Mouse (Mus musculus) MEL (cell line): ENCODE data around the gene Sap25. TPM values are rescaled to one million over a fixed set of nuclear protein-coding genes. Genes with fewer than 3 reads are reported as not detected.

Experiments used
- DNase-seq: peaks from one replicate; pipeline ENCODE4 v3.0.0; 2011; ENCODE audit warnings: low read depth, low spot score
- H3K27ac ChIP-seq: 2 replicates; pipeline ENCODE4 v1.5.1; 2012; ENCODE audit warnings: low read depth, mild to moderate bottlenecking, control low read depth, low read length, moderate library complexity; ENCODE audit not compliant: control insufficient read depth
- H3K27me3 ChIP-seq, 2 experiments: fragments of 150-350 bp in 1 of 2; sonication (generic) in 1 of 2; 2 replicates each; pipeline ENCODE4 v1.6.1; 2012; ENCODE audit warnings: low read length in 2 of 2, mild to moderate bottlenecking in 2 of 2, improper control_type of control experiment in 1 of 2, moderate library complexity in 1 of 2; ENCODE audit not compliant: insufficient read depth in 2 of 2, control insufficient read depth in 1 of 2
- H3K36me3 ChIP-seq, 2 experiments: 2 replicates each; pipeline ENCODE4 v1.6.1; 2012 to 2014; ENCODE audit warnings: low read length in 2 of 2, improper control_type of control experiment in 1 of 2, inconsistent platforms in 1 of 2, mild to moderate bottlenecking in 1 of 2; ENCODE audit not compliant: insufficient read depth in 2 of 2, control insufficient read depth in 1 of 2
- H3K4me1 ChIP-seq, 2 experiments: fragments of 150-350 bp in 1 of 2; sonication (generic) in 1 of 2; 2 replicates each; pipeline ENCODE4 v1.6.1; 2012; ENCODE audit warnings: low read length in 2 of 2, improper control_type of control experiment in 1 of 2, mild to moderate bottlenecking in 1 of 2; ENCODE audit not compliant: insufficient read depth in 2 of 2, control insufficient read depth in 1 of 2
- H3K4me3 ChIP-seq, 2 experiments: fragments of 150-350 bp in 1 of 2; sonication (generic) in 1 of 2; 2 replicates each; pipeline ENCODE4 v1.5.1; 2012; ENCODE audit warnings: low read depth in 2 of 2, low read length in 2 of 2, mild to moderate bottlenecking in 2 of 2, moderate library complexity in 2 of 2, control low read depth in 1 of 2, improper control_type of control experiment in 1 of 2; ENCODE audit not compliant: control insufficient read depth in 1 of 2, insufficient read depth in 1 of 2
- H3K79me2 ChIP-seq: 2 replicates; pipeline ENCODE4 v1.6.1; 2012; ENCODE audit warnings: mild to moderate bottlenecking, low read length, moderate library complexity; ENCODE audit not compliant: control insufficient read depth, poor library complexity, insufficient read depth
- H3K9ac ChIP-seq: 2 replicates; pipeline ENCODE4 v1.6.1; 2012; ENCODE audit warnings: low read depth, mild to moderate bottlenecking, control low read depth, low read length, moderate library complexity; ENCODE audit not compliant: control insufficient read depth, poor library complexity, severe bottlenecking
- H3K9me3 ChIP-seq: fragments of 150-350 bp; sonication (generic); replicated peaks from 2 replicates; pipeline ENCODE4 v1.6.1; 2012; ENCODE audit warnings: mild to moderate bottlenecking, low read length, improper control_type of control experiment, moderate library complexity; ENCODE audit not compliant: insufficient read depth
- BHLHE40 ChIP-seq: IDR thresholded peaks from 2 replicates; pipeline ENCODE4 v1.6.1; 2012; ENCODE audit warnings: low read depth, mild to moderate bottlenecking, inconsistent platforms, low read length, improper control_type of control experiment, borderline replicate concordance
- CHD1 ChIP-seq: IDR thresholded peaks from 2 replicates; pipeline ENCODE4 v1.6.1; 2012; ENCODE audit warnings: low read depth, mild to moderate bottlenecking, inconsistent platforms, low read length, improper control_type of control experiment
- CHD2 ChIP-seq: IDR thresholded peaks from 2 replicates; pipeline ENCODE4 v1.6.1; 2011; ENCODE audit warnings: low read length, improper control_type of control experiment
- E2F4 ChIP-seq: IDR thresholded peaks from 2 replicates; pipeline ENCODE4 v1.6.1; 2011; ENCODE audit warnings: low read depth, low read length, improper control_type of control experiment, borderline replicate concordance
- EP300 ChIP-seq, 2 experiments: IDR thresholded peaks; 2 replicates each; pipeline ENCODE4 v1.6.1; 2011; ENCODE audit warnings: improper control_type of control experiment in 2 of 2, low read length in 2 of 2, low read depth in 1 of 2, mild to moderate bottlenecking in 1 of 2
- GABPA ChIP-seq: IDR thresholded peaks from 2 replicates; pipeline ENCODE4 v1.6.1; 2012; ENCODE audit warnings: low read depth, mild to moderate bottlenecking, inconsistent platforms, low read length, improper control_type of control experiment, moderate library complexity
- GATA1 ChIP-seq: IDR thresholded peaks from 2 replicates; pipeline ENCODE4 v1.6.1; 2011; ENCODE audit warnings: low read depth, low read length, improper control_type of control experiment
- HCFC1 ChIP-seq: IDR thresholded peaks from 2 replicates; pipeline ENCODE4 v1.6.1; 2012; ENCODE audit warnings: low read depth, mild to moderate bottlenecking, inconsistent platforms, low read length, improper control_type of control experiment, moderate library complexity
- JUND ChIP-seq: IDR thresholded peaks from 2 replicates; pipeline ENCODE4 v1.6.1; 2011; ENCODE audit warnings: low read depth, mild to moderate bottlenecking, improper control_type of control experiment, low read length
- KAT2A ChIP-seq: conservative IDR thresholded peaks from 2 replicates; pipeline ENCODE4 v1.6.1; 2012; ENCODE audit warnings: low read depth, low read length, improper control_type of control experiment, inconsistent platforms
- MAX ChIP-seq: IDR thresholded peaks from 2 replicates; pipeline ENCODE4 v1.6.1; 2011; ENCODE audit warnings: low read length, improper control_type of control experiment
- MAZ ChIP-seq: IDR thresholded peaks from 2 replicates; pipeline ENCODE4 v1.6.1; 2012; ENCODE audit warnings: low read depth, mild to moderate bottlenecking, inconsistent platforms, low read length, improper control_type of control experiment
- MEF2A ChIP-seq: IDR thresholded peaks from 2 replicates; pipeline ENCODE4 v1.6.1; 2014; ENCODE audit warnings: low read depth, mild to moderate bottlenecking, inconsistent platforms, low read length, improper control_type of control experiment; ENCODE audit not compliant: poor library complexity, insufficient replicate concordance, severe bottlenecking; ENCODE audit errors: extremely low read depth
- MXI1 ChIP-seq: IDR thresholded peaks from 2 replicates; pipeline ENCODE4 v1.6.1; 2011; ENCODE audit warnings: mild to moderate bottlenecking, low read depth, low read length, improper control_type of control experiment
- MYC ChIP-seq: IDR thresholded peaks from 2 replicates; pipeline ENCODE4 v1.6.1; 2011; ENCODE audit warnings: low read depth, mild to moderate bottlenecking, low read length, improper control_type of control experiment, moderate library complexity
- NELFE ChIP-seq: IDR thresholded peaks from 2 replicates; pipeline ENCODE4 v1.6.1; 2011; ENCODE audit warnings: low read depth, low read length, improper control_type of control experiment
- NRF1 ChIP-seq: IDR thresholded peaks from 2 replicates; pipeline ENCODE4 v1.6.1; 2014; ENCODE audit warnings: low read depth, mild to moderate bottlenecking, inconsistent platforms, low read length, improper control_type of control experiment, moderate library complexity; ENCODE audit not compliant: poor library complexity, insufficient read depth, severe bottlenecking
- POLR2A ChIP-seq, 2 experiments: IDR thresholded peaks; 2 replicates each; pipeline ENCODE4 v1.6.1; 2011 to 2012; ENCODE audit warnings: low read length in 2 of 2, mild to moderate bottlenecking in 2 of 2, control low read depth in 1 of 2, improper control_type of control experiment in 1 of 2, low read depth in 1 of 2, moderate library complexity in 1 of 2; ENCODE audit not compliant: control insufficient read depth in 1 of 2, insufficient read depth in 1 of 2, poor library complexity in 1 of 2
- POLR2AphosphoS2 ChIP-seq: IDR thresholded peaks from 2 replicates; pipeline ENCODE4 v1.6.1; 2011; ENCODE audit warnings: low read length, improper control_type of control experiment
- POLR2AphosphoS5 ChIP-seq: IDR thresholded peaks from 2 replicates; pipeline ENCODE4 v1.6.1; 2012; ENCODE audit warnings: low read depth, borderline replicate concordance, mild to moderate bottlenecking, inconsistent platforms, low read length, moderate library complexity, mixed read lengths
- RAD21 ChIP-seq: IDR thresholded peaks from 2 replicates; pipeline ENCODE4 v1.6.1; 2011; ENCODE audit warnings: mild to moderate bottlenecking, low read depth, low read length, improper control_type of control experiment
- RCOR1 ChIP-seq: IDR thresholded peaks from 2 replicates; pipeline ENCODE4 v1.6.1; 2012; ENCODE audit warnings: low read depth, mild to moderate bottlenecking, inconsistent platforms, low read length, improper control_type of control experiment
- SIN3A ChIP-seq: IDR thresholded peaks from 2 replicates; pipeline ENCODE4 v1.6.1; 2012; ENCODE audit warnings: low read length, improper control_type of control experiment, inconsistent platforms
- TAL1 ChIP-seq: IDR thresholded peaks from 2 replicates; pipeline ENCODE4 v1.6.1; 2012; ENCODE audit warnings: mild to moderate bottlenecking, inconsistent platforms, low read length, moderate library complexity, mixed read lengths
- TBP ChIP-seq: IDR thresholded peaks from 2 replicates; pipeline ENCODE4 v1.8.0; 2011; ENCODE audit warnings: low read depth, low read length, improper control_type of control experiment
- TCF12 ChIP-seq: IDR thresholded peaks from 2 replicates; pipeline ENCODE4 v1.6.1; 2014; ENCODE audit warnings: low read depth, mild to moderate bottlenecking, inconsistent platforms, low read length, improper control_type of control experiment, moderate library complexity
- UBTF ChIP-seq: IDR thresholded peaks from 2 replicates; pipeline ENCODE4 v1.6.1; 2012; ENCODE audit warnings: low read depth, mild to moderate bottlenecking, inconsistent platforms, low read length, improper control_type of control experiment, moderate library complexity, borderline replicate concordance; ENCODE audit not compliant: insufficient read depth
- USF1 ChIP-seq: IDR thresholded peaks from 2 replicates; pipeline ENCODE4 v1.6.1; 2014; ENCODE audit warnings: low read depth, mild to moderate bottlenecking, inconsistent platforms, low read length, improper control_type of control experiment, moderate library complexity
- USF2 ChIP-seq, 2 experiments: IDR thresholded peaks; 2 replicates each; pipeline ENCODE4 v1.6.1; 2011 to 2012; ENCODE audit warnings: improper control_type of control experiment in 2 of 2, low read length in 2 of 2, borderline replicate concordance in 1 of 2, inconsistent platforms in 1 of 2, low read depth in 1 of 2, mild to moderate bottlenecking in 1 of 2; ENCODE audit not compliant: insufficient read depth in 1 of 2
- ZKSCAN1 ChIP-seq: IDR thresholded peaks from 2 replicates; pipeline ENCODE4 v1.6.1; 2012; ENCODE audit warnings: low read depth, mild to moderate bottlenecking, inconsistent platforms, low read length, improper control_type of control experiment, moderate library complexity
- ZNF384 ChIP-seq: IDR thresholded peaks from 2 replicates; pipeline ENCODE4 v1.6.1; 2012; ENCODE audit warnings: low read depth, mild to moderate bottlenecking, inconsistent platforms, low read length, improper control_type of control experiment
- polyA plus RNA-seq, 2 experiments: library from polyadenylated mRNA; stranded (reverse) in 1 of 2; unstranded in 1 of 2; fragments of >175 nt in 1 of 2; fragments of >200 nt in 1 of 2; gene quantifications; 2 replicates each; pipeline versions ENCODE4 v1.2.1 to v1.2.4; 2012; ENCODE audit warnings: low replicate concordance in 2 of 2, low read depth in 1 of 2; ENCODE audit not compliant: insufficient read length in 2 of 2, insufficient read depth in 1 of 2, missing spikeins in 1 of 2
- total RNA-seq: library from RNA; depleted of rRNA; stranded (reverse); fragments of 300-350 nt; gene quantifications from 2 replicates; pipeline ENCODE4 v1.2.3, GENCODE M21; 2012

Gene Sap25
- total and polyA plus RNA-seq, 3 experiments = 1.9 to 22.7 TPM; not detected in 1

- TF ChIP-seq MXI1 (no peak), GABPA (no peak), MAX (no peak), MEF2A (no peak), NRF1 (no peak), ZNF384 (peak; percentile 66), TAL1 (no peak), POLR2AphosphoS2 (no peak), EP300 (IDR thresholded peaks at IDR 0.05; ENCODE audit: low read depth in 1 of 2, low read length in 2 of 2) (peak; percentile 22 to 24; a peak in 2 of 4 replicates), CHD2 (no peak), USF1 (no peak), HCFC1 (no peak), RAD21 (no peak), UBTF (no peak), TCF12 (no peak), USF2 (IDR thresholded peaks at IDR 0.05; ENCODE audit: borderline replicate concordance in 1 of 2, insufficient read depth in 1 of 2, low read depth in 1 of 2, low read length in 2 of 2) (no peak), MAZ (no peak), RCOR1 (no peak), TBP (no peak), POLR2A (IDR thresholded peaks at IDR 0.05; ENCODE audit: control insufficient read depth in 1 of 2, insufficient read depth in 1 of 2, low read depth in 1 of 2, low read length in 2 of 2, poor library complexity in 1 of 2) (no peak), BHLHE40 (no peak), KAT2A (no peak), CHD1 (no peak), NELFE (no peak), MYC (no peak)
Measured at GRCm38 (mm10) chr5:137623937-137624530, 17.1 kb upstream of the Sap25 start (continued).

DNA sequence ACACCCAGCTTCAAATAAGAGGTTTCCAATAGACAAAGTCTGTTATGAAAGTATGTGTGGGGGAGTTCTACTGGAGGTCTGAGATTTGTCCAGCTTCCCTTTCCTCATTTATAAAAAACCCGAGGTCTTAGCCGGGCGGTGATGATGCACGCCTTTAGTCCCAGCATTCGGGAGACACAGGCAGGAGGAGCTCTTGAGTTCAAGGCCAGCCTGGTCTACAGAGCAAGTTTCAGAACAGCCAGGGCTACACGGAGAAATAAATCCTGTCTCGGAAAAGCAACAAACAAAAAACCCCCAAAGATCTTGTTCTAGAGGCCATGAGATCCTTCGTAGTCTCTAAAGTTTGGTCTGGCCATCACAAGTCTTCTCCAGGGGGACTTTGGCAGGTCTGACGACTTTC is 13.1 kb upstream of the Sap25 start:
- Histone ChIP-seq H3K36me3 (peaks cover 0 to 36% of the 10 kb centered on the region in 2 experiments; a peak in 2 of 4 replicates), H3K9me3 (no peaks in the 10 kb centered on the region), H3K27ac (peak overlapping the region; percentile 71), H3K9ac (peak overlapping the region; percentile 83), H3K4me1 (peaks cover 6 to 42% of the 10 kb centered on the region in 2 experiments), H3K4me3 (peak overlapping the region; percentile 57 to 90), H3K79me2 (peaks cover 28% of the 10 kb centered on the region), H3K27me3 (no peaks in the 10 kb centered on the region)
- TF ChIP-seq MAX (peak; percentile 28; the same call in 1 of the 2 replicates), RAD21 (no peak), GABPA (no peak), TBP (no peak), NELFE (no peak), E2F4 (no peak), POLR2AphosphoS2 (no peak), POLR2AphosphoS5 (no peak), CHD2 (no peak), JUND (no peak), SIN3A (no peak), ZNF384 (no peak), KAT2A (no peak), USF2 (IDR thresholded peaks at IDR 0.05; ENCODE audit: borderline replicate concordance in 1 of 2, insufficient read depth in 1 of 2, low read depth in 1 of 2, low read length in 2 of 2) (no peak), GATA1 (no peak), BHLHE40 (no peak), TCF12 (no peak), ZKSCAN1 (no peak), POLR2A (IDR thresholded peaks at IDR 0.05; ENCODE audit: control insufficient read depth in 1 of 2, insufficient read depth in 1 of 2, low read depth in 1 of 2, low read length in 2 of 2, poor library complexity in 1 of 2) (no peak), CHD1 (no peak), MXI1 (peak; percentile 43; the same call in 1 of the 2 replicates), RCOR1 (peak; percentile 18; the same call in 1 of the 2 replicates), USF1 (no peak), TAL1 (no peak)
- peak; percentile 58 for DNase-seq
